Mouse (Mus musculus): ENCODE data around the gene Tbxa2r.

DNA sequence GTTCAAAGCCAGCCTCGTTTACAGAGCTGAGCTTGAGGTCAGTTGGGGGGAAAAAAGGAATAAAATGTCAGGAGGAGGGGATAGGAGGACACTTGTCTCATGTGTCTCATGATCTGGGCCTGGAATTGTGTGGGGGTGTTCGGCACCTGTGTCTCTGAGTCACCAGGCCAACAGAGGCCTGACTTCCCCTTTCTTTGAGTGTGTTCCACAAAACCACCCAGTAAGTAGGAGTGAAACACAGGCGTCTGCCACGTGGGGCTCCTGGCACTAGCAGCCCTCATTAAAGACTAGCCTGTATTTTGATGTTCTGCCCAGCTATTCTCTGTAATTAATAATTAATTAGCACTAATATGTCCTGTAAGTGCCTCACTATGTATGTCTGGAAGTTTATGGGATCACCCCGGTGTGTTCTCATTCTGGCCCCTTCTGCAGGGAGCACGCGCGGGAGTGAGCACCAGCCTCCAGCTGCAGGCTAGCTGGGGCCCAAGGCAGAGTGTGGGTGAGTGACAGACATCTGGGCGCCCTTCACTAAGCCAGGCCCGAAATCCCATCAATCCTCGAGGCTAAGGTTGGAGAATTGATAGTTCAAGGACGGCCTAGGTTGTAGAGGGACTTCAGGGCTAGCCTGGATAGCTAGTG lies 27.9 kb downstream of the Tbxa2r start:
- TF ChIP-seq POLR2A (IDR thresholded peaks at IDR 0.05; ENCODE audit: low read depth, low read length) = peak; percentile 46; the same call in 1 of the 2 replicates
- no peak for TF ChIP-seq CTCF (conservative IDR thresholded peaks at IDR 0.05 in 1 of 2, IDR thresholded peaks at IDR 0.05 in 1 of 2; ENCODE audit: low read depth in 2 of 2, low read length in 2 of 2)
- no peak for TF ChIP-seq ZNF384 (IDR thresholded peaks at IDR 0.05; ENCODE audit: low read depth, low read length)
- TF ChIP-seq USF1 (IDR thresholded peaks at IDR 0.05; ENCODE audit: low read depth, low read length) = 0 out of 2 replicates have a peak, but pooled peaks have one; percentile 11
- TF ChIP-seq SMC3 (IDR thresholded peaks at IDR 0.05; ENCODE audit: low read depth, low read length) = no peak
- TF ChIP-seq MAFK (IDR thresholded peaks at IDR 0.05; ENCODE audit: insufficient replicate concordance, low read length) = no peak
- TF ChIP-seq ZC3H11A (IDR thresholded peaks at IDR 0.05; ENCODE audit: low read depth, low read length) = no peak
- peak; percentile 97 for TF ChIP-seq MYC (IDR thresholded peaks at IDR 0.05; ENCODE audit: low read depth, low read length)
- no peak for TF ChIP-seq EP300 (IDR thresholded peaks at IDR 0.05; ENCODE audit: low read length)
